Mouse (Mus musculus): ENCODE data around the gene Ruvbl1.

- TF ChIP-seq POLR2A (IDR thresholded peaks at IDR 0.05; ENCODE audit: low read depth, low read length) (no peak), IRF4 (IDR thresholded peaks at IDR 0.05; ENCODE audit: low read depth, low read length) (no peak), EP300 (IDR thresholded peaks at IDR 0.05; ENCODE audit: low read length) (no peak), MEF2A (IDR thresholded peaks at IDR 0.05; ENCODE audit: borderline replicate concordance, low read depth, low read length) (no peak), CHD1 (IDR thresholded peaks at IDR 0.05; ENCODE audit: low read depth, low read length) (no peak), GABPA (IDR thresholded peaks at IDR 0.05; ENCODE audit: insufficient replicate concordance, low read depth, low read length) (no peak), ZNF384 (IDR thresholded peaks at IDR 0.05; ENCODE audit: low read depth, low read length) (no peak), CTCF (conservative IDR thresholded peaks at IDR 0.05 in 1 of 2, IDR thresholded peaks at IDR 0.05 in 1 of 2; ENCODE audit: low read depth in 2 of 2, low read length in 2 of 2) (no peak), NELFE (IDR thresholded peaks at IDR 0.05; ENCODE audit: low read depth, low read length) (no peak), CHD2 (IDR thresholded peaks at IDR 0.05; ENCODE audit: low read length) (no peak), MYC (IDR thresholded peaks at IDR 0.05; ENCODE audit: low read depth, low read length) (no peak)
Observed at GRCm38 (mm10) chr6:88516667-88517066, 51.5 kb downstream of the Ruvbl1 start.
